Mouse (Mus musculus) kidney, embryonic 15.5 days (tissue): Measurements from ENCODE around the gene Zmat5. TPM values are rescaled to one million over a fixed set of nuclear protein-coding genes. Genes with fewer than 3 reads are reported as not detected.

Experiments used
- ATAC-seq: fragments of 200-750 bp; cut with Nextera tagmentation; replicated peaks from 2 replicates; pipeline ENCODE4 v1.8.0; 2017; ENCODE audit warnings: moderate TSS enrichment; ENCODE audit not compliant: low FRiP score
- H3K27ac ChIP-seq: fragments of 300-500 bp; sonication (generic); 2 replicates; pipeline ENCODE4 v1.5.1; 2015; ENCODE audit warnings: mild to moderate bottlenecking, inconsistent platforms
- H3K27me3 ChIP-seq: fragments of 300-500 bp; sonication (generic); 2 replicates; pipeline ENCODE4 v1.6.1; 2015; ENCODE audit warnings: inconsistent platforms
- H3K36me3 ChIP-seq: fragments of 300-500 bp; sonication (generic); 2 replicates; pipeline ENCODE4 v1.6.1; 2015; ENCODE audit warnings: inconsistent platforms
- H3K4me1 ChIP-seq: fragments of 300-500 bp; sonication (generic); 2 replicates; pipeline ENCODE4 v1.6.1; 2015; ENCODE audit warnings: inconsistent platforms
- H3K4me2 ChIP-seq: fragments of 300-500 bp; sonication (generic); 2 replicates; pipeline ENCODE4 v1.6.1; 2015; ENCODE audit warnings: moderate library complexity, mild to moderate bottlenecking, inconsistent platforms
- H3K4me3 ChIP-seq: fragments of 300-500 bp; sonication (generic); replicated peaks from 2 replicates; pipeline ENCODE4 v1.5.1; 2015; ENCODE audit warnings: mild to moderate bottlenecking, inconsistent platforms
- H3K9ac ChIP-seq: fragments of 300-500 bp; sonication (generic); 2 replicates; pipeline ENCODE4 v1.6.1; 2015; ENCODE audit warnings: mild to moderate bottlenecking, inconsistent platforms
- H3K9me3 ChIP-seq: fragments of 300-500 bp; sonication (generic); replicated peaks from 2 replicates; pipeline ENCODE4 v1.6.1; 2016; ENCODE audit warnings: inconsistent platforms
- WGBS: fragments of 180-500 bp; shearing (Covaris S2); methylation state at CpG from one replicate; pipeline ENCODE4 v1.1.7; 2015; ENCODE audit warnings: mixed read lengths; 5-methylcytosine and 5-hydroxymethylcytosine counted together
- polyA plus RNA-seq: library from polyadenylated mRNA; unstranded; fragments of >200 nt; fragmentation: Nextera tagmentation; extraction: Ambion mirVana; gene quantifications from 2 replicates; pipeline ENCODE4 v1.2.1, GENCODE M21; 2015

Gene Zmat5
- 71.6 and 72.1 TPM in 2 replicates for polyA plus RNA-seq

GRCm38 (mm10) chr11:4704072-4704964, at the start of gene Zmat5, which contains the start of gene Uqcr10:
Gene Zmat5 (plus strand): TSS chr11:4704678.
Gene Uqcr10 (minus strand): TSS chr11:4704342.
- peak within 1 kb of the TSS; percentile 89 for H3K4me3 ChIP-seq
- H3K9ac ChIP-seq, result peak within 1 kb of the TSS; percentile 85
- ATAC-seq, result peak; percentile 98
- under 1% methylated on average over 47 of the region's 47 CpGs for WGBS
- peak within 1 kb of the TSS; percentile 79 for H3K4me2 ChIP-seq
- H3K9me3 ChIP-seq, result no peaks in the 10 kb centered on the region
- H3K36me3 ChIP-seq, result peaks cover 23% of the 10 kb centered on the region
- H3K27me3 ChIP-seq, result no peaks in the 10 kb centered on the region
- peak within 1 kb of the TSS; percentile 84 for H3K27ac ChIP-seq
- H3K4me1 ChIP-seq, result peaks cover 13% of the 10 kb centered on the region

GRCm38 (mm10) chr11:4659818-4660217, 44.7 kb upstream of the Zmat5 start:
- Histone ChIP-seq H3K4me3 (no peak overlapping the region), H3K27ac (no peak overlapping the region), H3K4me1 (no peaks in the 10 kb centered on the region), H3K9ac (no peak overlapping the region), H3K27me3 (no peaks in the 10 kb centered on the region), H3K9me3 (no peaks in the 10 kb centered on the region), H3K36me3 (peaks cover 77% of the 10 kb centered on the region), H3K4me2 (no peak overlapping the region)
- ATAC-seq, result no peak
- WGBS, result 96% methylated on average over 1 of the region's 1 CpGs

GRCm38 (mm10) chr11:4660309-4661025, 44.0 kb upstream of the Zmat5 start:
- WGBS, result 84% methylated on average over 7 of the region's 7 CpGs

GRCm38 (mm10) chr11:4661324-4661723, 43.2 kb upstream of the Zmat5 start:
- Histone ChIP-seq H3K4me3 (no peak overlapping the region), H3K36me3 (peaks cover 64% of the 10 kb centered on the region), H3K4me2 (no peak overlapping the region), H3K27ac (no peak overlapping the region), H3K9me3 (no peaks in the 10 kb centered on the region), H3K27me3 (no peaks in the 10 kb centered on the region), H3K4me1 (no peaks in the 10 kb centered on the region), H3K9ac (no peak overlapping the region)
- 87% methylated on average over 4 of the region's 4 CpGs for WGBS
- ATAC-seq, result no peak

More at GRCm38 (mm10) chr11:4660309-4661025, 44.0 kb upstream of the Zmat5 start:
- no peak overlapping the region for H3K27ac ChIP-seq
- no peak for ATAC-seq
- no peaks in the 10 kb centered on the region for H3K27me3 ChIP-seq
- H3K36me3 ChIP-seq, result peaks cover 71% of the 10 kb centered on the region
- H3K9ac ChIP-seq, result no peak overlapping the region
- no peak overlapping the region for H3K4me3 ChIP-seq
- H3K4me1 ChIP-seq, result no peaks in the 10 kb centered on the region
- no peak overlapping the region for H3K4me2 ChIP-seq
- no peaks in the 10 kb centered on the region for H3K9me3 ChIP-seq

GRCm38 (mm10) chr11:4661871-4662495, 42.5 kb upstream of the Zmat5 start:
- 82% methylated on average over 10 of the region's 10 CpGs for WGBS
- Histone ChIP-seq H3K9ac (no peak overlapping the region), H3K27ac (no peak overlapping the region), H3K4me2 (no peak overlapping the region), H3K9me3 (no peaks in the 10 kb centered on the region), H3K4me3 (no peak overlapping the region), H3K36me3 (peaks cover 63% of the 10 kb centered on the region), H3K27me3 (no peaks in the 10 kb centered on the region), H3K4me1 (no peaks in the 10 kb centered on the region)
- ATAC-seq, result no peak

GRCm38 (mm10) chr11:4662496-4662878, 42.0 kb upstream of the Zmat5 start:
- Histone ChIP-seq H3K9me3 (no peaks in the 10 kb centered on the region), H3K4me2 (no peak overlapping the region), H3K27me3 (no peaks in the 10 kb centered on the region), H3K36me3 (peaks cover 65% of the 10 kb centered on the region), H3K4me3 (no peak overlapping the region), H3K27ac (no peak overlapping the region), H3K4me1 (no peaks in the 10 kb centered on the region), H3K9ac (no peak overlapping the region)
- 88% methylated on average over 11 of the region's 11 CpGs for WGBS
- no peak for ATAC-seq

GRCm38 (mm10) chr11:4671736-4672135, 32.7 kb upstream of the Zmat5 start:
- Histone ChIP-seq H3K4me2 (no peak overlapping the region), H3K27ac (no peak overlapping the region), H3K4me3 (no peak overlapping the region), H3K9ac (no peak overlapping the region), H3K27me3 (no peaks in the 10 kb centered on the region), H3K36me3 (peaks cover 55% of the 10 kb centered on the region), H3K4me1 (no peaks in the 10 kb centered on the region), H3K9me3 (no peaks in the 10 kb centered on the region)
- 81% methylated on average over 4 of the region's 4 CpGs for WGBS
- ATAC-seq, result no peak

GRCm38 (mm10) chr11:4674593-4674992, 29.9 kb upstream of the Zmat5 start:
- Histone ChIP-seq H3K4me1 (no peaks in the 10 kb centered on the region), H3K9me3 (no peaks in the 10 kb centered on the region), H3K4me3 (no peak overlapping the region), H3K27ac (no peak overlapping the region), H3K27me3 (no peaks in the 10 kb centered on the region), H3K9ac (no peak overlapping the region), H3K4me2 (no peak overlapping the region), H3K36me3 (peaks cover 60% of the 10 kb centered on the region)
- WGBS, result 89% methylated on average over 1 of the region's 1 CpGs
- ATAC-seq, result no peak

GRCm38 (mm10) chr11:4675126-4675562, 29.3 kb upstream of the Zmat5 start:
- Histone ChIP-seq H3K4me2 (no peak overlapping the region), H3K36me3 (peaks cover 65% of the 10 kb centered on the region), H3K27ac (no peak overlapping the region), H3K4me3 (no peak overlapping the region), H3K9me3 (no peaks in the 10 kb centered on the region), H3K9ac (no peak overlapping the region), H3K27me3 (no peaks in the 10 kb centered on the region), H3K4me1 (no peaks in the 10 kb centered on the region)
- WGBS, result 86% methylated on average over 6 of the region's 6 CpGs
- ATAC-seq, result no peak

GRCm38 (mm10) chr11:4675693-4676092, 28.8 kb upstream of the Zmat5 start:
- Histone ChIP-seq H3K27me3 (no peaks in the 10 kb centered on the region), H3K4me3 (no peak overlapping the region), H3K9me3 (no peaks in the 10 kb centered on the region), H3K36me3 (peaks cover 65% of the 10 kb centered on the region), H3K4me1 (no peaks in the 10 kb centered on the region), H3K9ac (no peak overlapping the region), H3K27ac (no peak overlapping the region), H3K4me2 (no peak overlapping the region)
- WGBS, result 89% methylated on average over 6 of the region's 6 CpGs
- ATAC-seq, result no peak

GRCm38 (mm10) chr11:4677250-4677872, 27.1 kb upstream of the Zmat5 start:
- Histone ChIP-seq H3K27ac (no peak overlapping the region), H3K9ac (no peak overlapping the region), H3K4me3 (no peak overlapping the region), H3K27me3 (no peaks in the 10 kb centered on the region), H3K36me3 (peaks cover 81% of the 10 kb centered on the region), H3K4me1 (no peaks in the 10 kb centered on the region), H3K9me3 (no peaks in the 10 kb centered on the region), H3K4me2 (no peak overlapping the region)
- ATAC-seq, result peak; percentile 75; the same call in 1 of the 2 replicates
- 84% methylated on average over 7 of the region's 7 CpGs for WGBS
